Mouse (Mus musculus) lung, embryonic 16.5 days (tissue): ENCODE results near the gene Olfr390. TPM values are rescaled to one million over a fixed set of nuclear protein-coding genes. Genes with fewer than 3 reads are reported as not detected.

Experiments
- ATAC-seq: fragments of 200-750 bp; cut with Nextera tagmentation; 2 replicates; pipeline ENCODE4 v1.8.0; 2017; ENCODE audit warnings: low read depth, mild to moderate bottlenecking, moderate library complexity
- H3K27ac ChIP-seq: fragments of 300-500 bp; sonication (generic); 2 replicates; pipeline ENCODE4 v1.5.1; 2014; ENCODE audit warnings: mild to moderate bottlenecking, control low read depth, low read length
- H3K27me3 ChIP-seq: fragments of 300-500 bp; sonication (generic); 2 replicates; pipeline ENCODE4 v1.6.1; 2014; ENCODE audit warnings: low read depth, low read length, mixed read lengths; ENCODE audit not compliant: control insufficient read depth, insufficient read depth
- H3K36me3 ChIP-seq: fragments of 300-500 bp; sonication (generic); 2 replicates; pipeline ENCODE4 v1.6.1; 2014; ENCODE audit warnings: low read length; ENCODE audit not compliant: control insufficient read depth, insufficient read depth
- H3K4me1 ChIP-seq: fragments of 300-500 bp; sonication (generic); replicated peaks from 2 replicates; pipeline ENCODE4 v1.6.1; 2014; ENCODE audit warnings: low read length, mixed read lengths; ENCODE audit not compliant: control insufficient read depth, insufficient read depth
- H3K4me2 ChIP-seq: fragments of 300-500 bp; sonication (generic); 2 replicates; pipeline ENCODE4 v1.6.1; 2014; ENCODE audit warnings: low read depth, low read length, control low read depth
- H3K4me3 ChIP-seq: fragments of 300-500 bp; sonication (generic); 2 replicates; pipeline ENCODE4 v1.5.1; 2014; ENCODE audit warnings: mild to moderate bottlenecking, low read length, control low read depth
- H3K9ac ChIP-seq: fragments of 300-500 bp; sonication (generic); 2 replicates; pipeline ENCODE4 v1.6.1; 2014; ENCODE audit warnings: low read length, control low read depth
- H3K9me3 ChIP-seq: fragments of 300-500 bp; sonication (generic); 2 replicates; pipeline ENCODE4 v1.6.1; 2016; ENCODE audit warnings: low read length; ENCODE audit not compliant: control insufficient read depth
- WGBS: fragments of 180-500 bp; shearing (Covaris S2); extraction: QIAGEN DNeasy Blood & Tissue Kit; methylation state at CpG from one replicate; pipeline ENCODE4 v1.1.7; 2014; 5-methylcytosine and 5-hydroxymethylcytosine counted together
- polyA plus RNA-seq: library from polyadenylated mRNA; unstranded; fragments of >200 nt; fragmentation: Nextera tagmentation; extraction: Ambion mirVana; gene quantifications from 2 replicates; pipeline ENCODE4 v1.2.1, GENCODE M21; 2015

Olfr390 gene
- polyA plus RNA-seq, result not detected in 2 replicates

GRCm38 (mm10) chr11:73782664-73783063 is at the start of gene Olfr390:
TSS of gene Olfr390 (plus strand) at chr11:73782964.
- 61% methylated on average over 1 of the region's 1 CpGs for WGBS
- no peaks in the 10 kb centered on the region for H3K4me1 ChIP-seq

GRCm38 (mm10) chr11:73759115-73759514 is 23.6 kb upstream of the Olfr390 start:
- Histone ChIP-seq H3K9ac (no peak overlapping the region), H3K27ac (no peak overlapping the region), H3K4me3 (no peak overlapping the region), H3K4me1 (no peaks in the 10 kb centered on the region), H3K36me3 (no peaks in the 10 kb centered on the region), H3K9me3 (no peaks in the 10 kb centered on the region), H3K4me2 (no peak overlapping the region), H3K27me3 (no peaks in the 10 kb centered on the region)
- ATAC-seq, result no peak

More at GRCm38 (mm10) chr11:73782664-73783063, at the start of gene Olfr390:
- H3K9ac ChIP-seq, result no peak within 1 kb of the TSS
- ATAC-seq, result no peak
- H3K9me3 ChIP-seq, result no peaks in the 10 kb centered on the region
- no peaks in the 10 kb centered on the region for H3K36me3 ChIP-seq
- no peaks in the 10 kb centered on the region for H3K27me3 ChIP-seq
- H3K4me2 ChIP-seq, result no peak within 1 kb of the TSS
- no peak within 1 kb of the TSS for H3K27ac ChIP-seq
- H3K4me3 ChIP-seq, result no peak within 1 kb of the TSS

- H3K4me3 ChIP-seq, result no peak within 1 kb of the TSS
- 83% methylated on average over 1 of the region's 1 CpGs for WGBS
Measured at GRCm38 (mm10) chr11:73780613-73781012, 2.2 kb upstream of the Olfr390 start, which contains the start of gene Olfr389. TSS of gene Olfr389 (minus strand) at chr11:73780713.

GRCm38 (mm10) chr11:73802952-73803351 is 20.2 kb downstream of the Olfr390 start, which contains the start of gene Olfr391-ps:
TSS of gene Olfr391-ps (minus strand) at chr11:73803052.
- Histone ChIP-seq H3K4me2 (no peak within 1 kb of the TSS), H3K4me1 (no peaks in the 10 kb centered on the region), H3K27ac (no peak within 1 kb of the TSS), H3K9me3 (no peaks in the 10 kb centered on the region), H3K4me3 (no peak within 1 kb of the TSS), H3K9ac (no peak within 1 kb of the TSS), H3K36me3 (no peaks in the 10 kb centered on the region), H3K27me3 (no peaks in the 10 kb centered on the region)
- 5% methylated on average over 1 of the region's 1 CpGs for WGBS
- no peak for ATAC-seq

More at GRCm38 (mm10) chr11:73780613-73781012, 2.2 kb upstream of the Olfr390 start, which contains the start of gene Olfr389:
- H3K36me3 ChIP-seq, result no peaks in the 10 kb centered on the region
- no peak for ATAC-seq
- no peaks in the 10 kb centered on the region for H3K4me1 ChIP-seq
- H3K27ac ChIP-seq, result no peak within 1 kb of the TSS
- no peaks in the 10 kb centered on the region; the same call in 1 of the 2 replicates for H3K9me3 ChIP-seq
- no peaks in the 10 kb centered on the region for H3K27me3 ChIP-seq
- no peak within 1 kb of the TSS for H3K4me2 ChIP-seq
- no peak within 1 kb of the TSS for H3K9ac ChIP-seq

- Histone ChIP-seq H3K27me3 (no peaks in the 10 kb centered on the region), H3K36me3 (no peaks in the 10 kb centered on the region), H3K4me2 (no peak within 1 kb of the TSS), H3K9me3 (no peaks in the 10 kb centered on the region), H3K9ac (no peak within 1 kb of the TSS), H3K4me1 (no peaks in the 10 kb centered on the region), H3K4me3 (no peak within 1 kb of the TSS), H3K27ac (no peak within 1 kb of the TSS)
- ATAC-seq, result no peak
- 90% methylated on average over 1 of the region's 1 CpGs for WGBS
Measured at GRCm38 (mm10) chr11:73816949-73817348, 34.2 kb downstream of the Olfr390 start, which contains the start of gene Olfr392. TSS of gene Olfr392 (minus strand) at chr11:73817049.

Other genes starting within 250 kb of the Olfr390 start
- not detected in 2 replicates for gene Olfr385, start 190.0 kb upstream of the Olfr390 start, polyA plus RNA-seq
- not detected in 2 replicates for gene Olfr384, start 184.4 kb upstream of the Olfr390 start, polyA plus RNA-seq
- not detected in 2 replicates for gene Zfp735, start 94.2 kb upstream of the Olfr390 start, polyA plus RNA-seq
- not detected in 2 replicates for gene Olfr389, start 2.3 kb upstream of the Olfr390 start, polyA plus RNA-seq
- not detected in 2 replicates for gene Olfr391-ps, start 20.1 kb downstream of the Olfr390 start, polyA plus RNA-seq
- not detected in 2 replicates for gene Olfr392, start 34.1 kb downstream of the Olfr390 start, polyA plus RNA-seq
- gene Olfr393, start 68.5 kb downstream of the Olfr390 start, polyA plus RNA-seq, result not detected in 2 replicates
- gene Olfr394, start 107.8 kb downstream of the Olfr390 start, polyA plus RNA-seq, result not detected in 2 replicates
- not detected in 2 replicates for gene Olfr395, start 126.3 kb downstream of the Olfr390 start, polyA plus RNA-seq
- gene Olfr23, start 153.7 kb downstream of the Olfr390 start, polyA plus RNA-seq, result not detected in 2 replicates
- gene Olfr397, start 177.9 kb downstream of the Olfr390 start, polyA plus RNA-seq, result not detected in 2 replicates
- not detected in 2 replicates for gene Olfr398, start 207.4 kb downstream of the Olfr390 start, polyA plus RNA-seq